Mouse (Mus musculus) kidney, postnatal 4 days (tissue): ENCODE measurements around the gene Catsper3.

ENCODE experiments used
- DNase-seq, 2 experiments: peaks; one replicate each; pipeline ENCODE4 v3.0.0; 2021; ENCODE audit warnings: mixed read lengths in 2 of 2

The Catsper3 gene

DNA sequence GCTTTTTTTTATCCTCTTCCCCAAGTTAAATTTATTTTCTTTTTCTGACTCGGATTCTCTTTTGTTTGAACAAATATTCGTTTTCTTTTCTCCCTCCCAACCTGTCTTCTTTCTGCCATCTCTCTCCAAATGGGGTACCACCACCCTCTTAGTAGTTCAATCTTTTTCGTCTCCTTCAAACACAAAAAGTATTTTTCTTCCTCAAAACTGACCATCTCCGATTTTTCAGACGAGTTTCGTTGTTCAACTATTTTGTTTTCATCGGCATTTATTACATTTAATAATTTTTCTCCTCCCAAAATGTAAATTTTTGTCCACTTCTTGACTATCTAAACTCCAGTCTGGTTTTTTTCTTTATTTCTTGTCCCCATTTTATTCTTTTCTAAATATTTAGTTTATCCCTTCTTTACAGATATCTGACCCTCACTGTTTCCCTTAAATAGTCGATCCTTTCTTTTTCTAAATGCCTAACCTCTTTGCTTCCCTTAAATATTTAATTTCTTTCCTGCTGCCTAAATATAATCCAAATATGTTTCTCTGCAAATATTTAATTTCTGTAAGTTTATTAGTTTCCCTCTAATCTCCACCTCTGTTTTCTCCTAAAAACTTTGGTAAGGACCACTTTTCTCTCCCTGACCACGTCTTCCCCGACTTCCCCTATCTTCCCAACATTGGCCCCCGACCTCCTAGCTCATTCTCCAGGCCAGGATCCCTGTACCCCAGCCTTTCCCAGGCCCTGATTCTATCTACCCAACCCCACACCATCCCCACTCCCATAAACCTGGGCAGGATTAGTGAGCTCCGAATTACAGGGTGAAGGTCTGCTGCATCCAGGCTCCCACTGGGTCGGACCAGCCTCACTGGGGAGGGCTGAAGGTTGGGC, 42.7 kb downstream of the Catsper3 start:
- peak in 1 of 2 experiments; percentile 40 for DNase-seq

GRCm38 (mm10) chr13:55827679-55828140, 43.3 kb downstream of the Catsper3 start:
- DNase-seq = peak in 1 of 2 experiments; percentile 44

DNA sequence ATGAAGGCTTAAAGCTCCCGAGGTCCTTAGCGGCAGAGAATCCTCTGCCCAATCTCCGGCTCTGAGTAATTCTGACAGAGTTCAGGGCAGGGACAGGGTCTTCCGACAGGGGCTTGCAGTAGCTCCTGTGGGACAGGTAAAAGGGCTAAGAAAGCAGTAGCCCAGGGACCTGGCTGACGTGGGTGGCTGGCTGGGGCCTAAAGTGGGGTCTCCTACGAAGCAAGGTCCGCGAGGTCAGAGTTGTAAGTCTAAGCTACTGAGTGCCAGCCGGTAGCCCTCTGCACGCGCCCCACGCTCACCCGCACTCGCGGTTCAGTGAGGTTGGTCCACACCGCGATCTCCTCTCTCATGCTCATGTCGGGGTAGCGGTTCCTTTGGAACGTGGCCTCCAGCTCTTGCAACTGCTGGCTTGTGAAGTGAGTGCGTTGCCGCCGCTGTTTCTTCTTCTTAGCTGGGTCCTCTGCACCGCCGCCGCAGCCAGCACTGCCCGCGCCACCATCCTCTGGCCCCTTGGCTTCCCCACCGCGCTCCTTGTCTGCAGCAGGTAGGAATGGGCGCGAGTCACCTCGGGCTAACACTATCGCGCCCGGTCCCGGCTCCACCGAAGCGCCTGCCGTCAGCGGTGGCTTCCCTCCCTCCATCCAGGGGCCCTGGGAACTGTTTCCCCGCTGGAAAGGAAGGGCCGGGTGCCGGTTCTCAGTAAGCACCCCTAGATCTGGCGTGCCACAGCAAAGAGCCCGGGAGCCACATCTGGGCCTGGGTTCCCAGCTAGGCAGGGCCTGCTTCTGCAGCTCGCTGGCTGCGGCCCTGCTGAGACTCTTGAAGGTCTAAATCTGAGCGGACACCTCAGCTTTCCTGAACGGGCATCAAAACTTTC, 44.0 kb downstream of the Catsper3 start:
- DNase-seq = peak; percentile 38 to 58

DNA sequence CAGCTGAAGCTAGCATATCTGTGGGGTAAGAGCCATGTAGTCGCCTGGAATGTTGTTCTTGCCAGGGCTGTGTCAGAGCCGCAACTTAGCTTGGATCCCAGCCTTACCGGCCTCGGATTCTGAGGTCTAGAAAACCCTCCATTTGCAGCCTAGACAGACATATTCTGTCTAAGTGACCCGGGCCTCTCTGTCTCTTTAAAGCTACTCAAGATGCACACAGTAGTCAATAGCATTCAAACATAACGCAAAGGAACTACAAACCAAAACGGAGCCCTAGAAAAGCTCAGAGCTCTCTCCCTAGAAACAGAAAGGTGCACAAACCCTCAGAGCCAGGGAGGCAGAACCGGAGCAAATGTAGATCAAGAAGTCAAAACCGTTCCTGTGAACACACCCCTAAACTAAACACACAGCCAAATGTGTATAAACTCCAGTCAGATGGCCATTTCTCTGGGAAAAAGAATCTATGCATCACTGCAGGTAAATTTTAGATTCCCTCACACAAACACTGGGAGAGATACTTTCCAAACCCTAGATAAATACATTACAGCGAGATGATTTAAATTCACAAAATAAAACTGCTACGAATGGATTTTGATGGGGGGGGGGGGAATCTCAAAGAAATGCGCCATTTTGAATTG, 44.8 kb downstream of the Catsper3 start:
- DNase-seq = no peak

DNA sequence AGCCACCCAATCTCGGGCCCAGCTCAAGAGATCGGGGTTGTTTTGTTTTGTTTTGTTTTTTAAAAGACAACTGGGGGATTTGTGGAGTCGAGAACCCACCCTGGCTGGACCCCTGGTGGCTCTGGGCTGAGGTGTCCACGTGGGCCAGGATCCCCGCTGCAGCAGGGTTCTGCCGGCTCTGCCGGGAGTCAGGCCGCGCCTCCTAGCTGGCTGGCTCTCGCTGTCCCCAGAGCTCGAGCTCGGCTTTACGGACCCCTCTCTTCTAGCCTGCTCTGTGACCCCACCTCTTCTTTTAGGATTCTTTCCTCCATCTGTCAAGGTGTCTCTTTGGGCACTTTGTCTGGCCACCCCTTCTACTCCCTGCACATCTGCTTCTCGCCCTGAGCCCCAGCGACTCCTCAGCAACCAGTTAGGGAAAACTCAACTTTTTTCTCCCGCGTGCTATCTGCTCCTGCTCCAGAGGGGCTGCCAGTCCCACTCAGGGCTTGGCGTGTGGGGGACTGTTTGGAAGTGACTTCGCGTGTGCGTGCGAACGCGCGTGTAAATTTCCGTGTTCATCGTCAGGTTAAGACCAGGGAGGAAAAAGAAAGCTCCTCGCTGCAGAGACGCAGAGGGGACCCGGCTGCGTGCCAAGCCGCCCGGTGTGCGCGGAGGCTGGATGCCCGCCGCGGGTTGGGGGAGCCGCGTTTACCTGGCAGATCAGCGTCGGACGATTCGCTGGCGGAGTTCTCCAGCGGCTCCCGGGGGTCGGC, 45.9 kb downstream of the Catsper3 start:
- DNase-seq = peak; percentile 51 to 66

DNA sequence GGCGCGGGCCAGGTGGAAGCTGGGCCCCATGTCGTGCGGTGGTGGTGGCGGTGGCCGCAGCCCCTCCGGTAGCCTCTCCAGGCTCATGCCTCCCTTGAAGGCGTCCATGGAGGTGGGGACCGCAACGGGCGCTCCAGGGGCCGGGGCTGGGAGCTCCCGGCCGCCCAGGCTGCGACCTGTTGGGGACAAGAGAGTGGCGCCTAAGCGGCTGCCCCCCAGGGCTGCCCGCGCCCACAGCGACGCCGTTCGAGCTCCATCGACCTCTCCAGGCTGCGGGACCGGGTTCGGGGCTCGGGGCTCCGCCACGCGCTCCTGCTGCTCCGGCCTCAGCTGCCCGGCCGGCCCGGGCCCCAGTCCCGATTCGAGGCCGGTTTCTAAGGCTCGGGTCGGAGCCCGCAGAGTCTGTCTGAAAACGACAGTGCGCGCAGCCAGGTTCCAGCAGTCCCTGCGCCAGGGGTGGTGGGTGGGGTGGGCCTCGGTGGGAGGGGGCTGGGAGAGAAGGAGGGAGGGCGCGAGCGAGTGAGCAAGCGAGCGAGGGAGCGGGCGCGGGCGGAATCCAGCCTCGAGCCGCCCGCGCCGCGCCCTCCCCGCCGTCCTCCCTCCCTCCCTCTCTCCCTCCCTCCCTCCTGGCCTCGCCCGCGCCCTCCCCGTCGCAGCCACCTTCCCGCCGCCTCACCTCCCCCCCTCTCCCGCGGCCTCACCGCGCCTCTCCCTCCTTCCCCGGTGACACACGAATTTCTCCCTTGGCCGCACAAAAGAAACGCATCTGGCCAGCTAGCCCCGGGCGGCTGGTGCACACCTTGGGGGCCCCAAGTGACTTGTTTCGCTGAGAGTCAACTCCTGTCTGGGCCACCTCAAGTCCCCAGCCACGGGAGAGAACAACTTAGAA, 46.7 kb downstream of the Catsper3 start:
- peak; percentile 45 to 46 for DNase-seq

DNA sequence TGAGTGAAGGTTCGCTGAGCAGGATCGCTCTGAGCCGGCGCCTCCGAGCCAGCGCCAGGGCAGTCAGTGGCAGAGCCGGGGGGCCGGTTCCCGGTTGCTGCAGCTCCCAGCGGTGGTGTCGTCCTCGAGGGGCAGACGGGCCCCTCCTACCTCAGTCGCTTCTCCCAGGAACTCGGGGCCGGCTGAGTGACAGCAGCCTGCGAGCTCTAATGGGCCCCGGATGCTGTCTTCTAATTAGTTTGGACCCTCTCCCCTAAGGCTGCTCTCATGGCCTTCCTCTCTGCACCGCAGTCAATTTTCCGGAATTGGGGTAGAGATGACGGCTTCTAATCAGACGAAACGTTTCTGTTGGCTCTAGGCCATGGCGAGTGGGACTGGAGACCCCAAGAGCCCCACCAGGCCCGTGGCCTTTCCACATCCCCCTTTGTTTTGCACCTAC, 47.4 kb downstream of the Catsper3 start:
- DNase-seq = peak in 1 of 2 experiments; percentile 42

GRCm38 (mm10) chr13:55832602-55833001, 48.2 kb downstream of the Catsper3 start:
- DNase-seq = no peak

GRCm38 (mm10) chr13:55833921-55834320, 49.6 kb downstream of the Catsper3 start:
- no peak for DNase-seq

DNA sequence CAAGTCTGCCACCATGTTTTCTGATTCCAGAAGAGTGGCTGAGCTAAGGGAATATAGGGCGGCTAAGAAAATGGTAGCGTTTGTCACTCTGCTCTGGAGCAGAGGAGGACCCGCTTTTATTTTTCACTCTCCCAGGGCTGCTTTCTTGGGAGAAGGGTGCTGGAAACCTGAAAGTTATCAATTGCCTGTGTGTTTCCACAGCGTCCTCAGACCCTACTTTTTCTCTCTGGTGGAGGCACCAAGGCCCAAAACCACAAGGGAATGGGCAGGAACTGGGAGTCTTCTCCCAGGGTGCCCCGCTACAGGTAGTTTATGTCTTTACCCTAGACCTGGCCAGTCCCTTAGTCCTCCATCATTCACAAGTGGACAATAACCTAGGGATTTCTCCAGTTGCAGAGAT, 50.3 kb downstream of the Catsper3 start:
- no peak for DNase-seq

GRCm38 (mm10) chr13:55835548-55836097, 51.3 kb downstream of the Catsper3 start:
- peak in 1 of 2 experiments; percentile 39 for DNase-seq

DNA sequence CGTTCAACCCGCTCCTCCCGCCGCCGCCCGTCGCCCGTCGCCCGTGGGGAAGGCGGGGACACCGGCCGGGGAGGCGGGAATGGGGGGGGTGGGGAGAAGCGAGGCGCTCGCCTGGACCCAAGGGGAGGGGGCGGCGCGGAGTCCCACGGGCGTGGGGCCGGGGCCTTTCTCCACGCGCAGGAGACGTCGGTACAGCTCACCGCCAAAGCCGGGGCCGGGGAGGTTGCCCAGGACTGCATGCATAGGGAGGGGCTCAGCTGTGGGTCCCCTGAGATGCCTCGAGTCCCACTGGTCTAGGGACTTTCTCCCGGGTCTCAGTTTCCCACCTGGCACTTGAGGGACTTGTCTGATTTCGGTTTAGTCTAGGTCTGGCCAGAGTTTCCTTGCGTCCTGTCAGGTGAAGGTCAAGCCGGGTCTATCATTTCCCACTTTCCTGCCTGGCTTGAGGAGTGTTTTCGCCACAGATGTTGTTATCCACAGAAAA, 51.8 kb downstream of the Catsper3 start, which contains the start of gene Pitx1:
Gene Pitx1, minus strand, starts transcription at position 51 of the 484 bp plus-strand sequence.
- no peak for DNase-seq

GRCm38 (mm10) chr13:55836786-55837780, 52.7 kb downstream of the Catsper3 start:
- peak in 1 of 2 experiments; percentile 37 for DNase-seq

DNA sequence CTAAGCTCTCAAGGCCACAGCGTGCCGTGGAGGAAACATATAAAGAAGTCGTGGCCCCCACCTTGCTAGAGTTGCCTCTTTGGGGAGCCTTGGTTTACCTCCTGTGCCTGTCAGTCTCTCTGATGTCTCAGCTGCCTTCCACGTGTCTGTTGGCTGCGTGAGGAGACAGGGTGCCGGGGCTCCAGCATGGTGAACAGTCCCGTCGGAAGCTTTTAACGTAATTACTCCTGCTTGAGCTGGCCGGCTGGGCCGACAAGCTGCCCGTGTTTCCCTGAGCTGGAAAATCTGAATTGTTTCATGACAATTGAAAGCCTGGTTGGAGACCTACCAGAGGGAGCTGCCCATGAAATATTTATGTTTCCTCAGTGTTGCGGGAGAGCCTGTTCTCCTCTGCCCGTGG, 55.9 kb downstream of the Catsper3 start:
- no peak for DNase-seq

- no peak for DNase-seq
Observed at GRCm38 (mm10) chr13:55843700-55844099, 59.3 kb downstream of the Catsper3 start.

DNA sequence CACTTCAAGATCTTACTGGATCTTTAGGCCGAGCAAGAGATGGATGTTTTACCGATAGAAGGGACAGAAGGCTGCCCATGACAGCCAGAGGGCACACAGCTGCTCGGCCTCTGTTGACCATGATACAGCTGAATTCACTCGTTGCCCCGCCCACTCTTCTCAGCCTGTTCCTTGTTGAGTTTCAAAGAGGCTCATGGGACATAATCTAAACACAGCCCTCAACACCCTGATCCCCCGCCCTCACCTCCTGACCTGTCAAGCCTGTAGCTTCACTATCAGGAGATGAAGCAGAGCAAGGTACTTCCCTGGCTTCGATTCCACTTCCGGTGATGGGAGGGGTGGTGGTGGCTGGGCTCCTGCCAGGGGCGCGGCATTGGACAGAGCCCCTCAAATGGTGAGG, 63.4 kb downstream of the Catsper3 start:
- DNase-seq = peak; percentile 69 to 81

DNA sequence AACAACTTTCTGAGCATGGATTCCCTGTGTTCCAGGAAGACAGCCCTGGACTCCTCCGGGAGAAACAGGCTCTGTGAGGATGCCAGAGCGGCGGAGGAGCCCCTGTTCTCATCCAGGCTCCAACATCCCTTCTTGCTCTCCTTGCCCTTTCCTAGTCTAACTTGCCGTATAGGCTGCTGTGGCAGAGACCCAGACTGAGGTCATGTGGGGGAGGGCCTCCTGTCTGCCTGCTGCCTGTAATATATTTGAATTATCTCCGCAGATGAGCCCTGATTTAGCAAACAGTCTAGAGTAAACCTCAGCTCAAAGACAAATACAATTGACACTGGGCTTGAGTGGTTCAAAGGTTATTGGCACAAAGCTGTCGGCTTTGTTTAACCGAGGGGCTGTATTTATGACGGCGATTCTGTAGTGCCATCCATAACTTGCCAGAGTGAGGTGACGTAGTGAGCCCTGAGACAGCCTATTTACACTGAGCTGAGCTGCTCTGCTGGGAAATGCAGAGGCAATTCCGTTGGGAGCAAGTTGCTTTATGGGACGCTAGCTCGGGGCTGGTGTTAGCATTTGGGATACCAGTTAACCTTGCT, 64.3 kb downstream of the Catsper3 start:
- DNase-seq = no peak

- DNase-seq = no peak
Observed at GRCm38 (mm10) chr13:55850726-55851125, 66.4 kb downstream of the Catsper3 start.

GRCm38 (mm10) chr13:55852205-55852604, 67.8 kb downstream of the Catsper3 start:
- no peak for DNase-seq
